Mouse (Mus musculus) retina, embryonic 14.5 days (tissue): ENCODE measurements around the gene Gfi1.

ENCODE experiments used
- DNase-seq: peaks from one replicate; pipeline ENCODE4 v3.0.0-alpha.2; 2015; ENCODE audit warnings: low spot score

Gene Gfi1

DNA sequence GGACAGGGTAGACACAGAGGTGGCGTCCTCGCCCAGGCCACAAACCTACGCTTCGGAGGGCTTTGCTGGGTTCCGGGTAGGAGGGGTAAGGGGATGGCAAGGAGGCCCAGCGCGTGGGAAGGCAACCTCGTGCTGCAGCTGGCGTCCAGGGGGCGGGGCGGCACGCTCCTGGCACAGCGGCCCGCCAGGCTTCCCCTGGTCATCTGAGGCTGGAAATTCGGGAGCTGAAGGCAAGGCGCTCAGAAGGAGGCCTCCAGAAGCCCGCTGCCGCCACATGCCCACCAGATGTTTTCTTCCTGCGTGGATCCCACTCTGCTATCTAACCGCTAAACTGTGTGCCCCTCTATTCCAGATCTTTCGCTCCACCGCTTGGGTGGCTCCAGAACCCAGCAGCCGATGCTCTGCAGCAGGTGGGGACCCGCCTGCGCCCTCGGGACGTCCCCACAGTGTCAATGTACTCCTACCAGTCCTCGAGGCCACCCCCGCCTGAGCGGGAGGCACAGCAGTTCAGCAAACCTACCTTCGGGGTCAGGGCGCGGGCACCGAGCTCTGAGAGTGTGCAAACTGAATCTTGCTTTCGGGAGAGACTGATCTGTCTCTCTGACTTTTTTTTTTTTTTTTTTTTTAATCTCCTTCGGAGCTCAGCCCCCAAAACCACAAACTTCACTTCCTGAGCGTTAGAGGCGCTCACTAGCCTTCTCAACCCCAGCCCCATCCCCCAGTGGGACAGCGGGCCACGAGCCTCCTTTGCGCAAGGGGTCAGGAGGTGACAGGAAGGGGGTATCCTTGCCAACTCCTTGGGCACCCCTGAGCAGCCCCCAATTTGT, at the start of gene Gfi1:
TSS of gene Gfi1 (minus strand) at position 602 of the 827 bp plus-strand sequence.
- DNase-seq, result peak; percentile 59

DNA sequence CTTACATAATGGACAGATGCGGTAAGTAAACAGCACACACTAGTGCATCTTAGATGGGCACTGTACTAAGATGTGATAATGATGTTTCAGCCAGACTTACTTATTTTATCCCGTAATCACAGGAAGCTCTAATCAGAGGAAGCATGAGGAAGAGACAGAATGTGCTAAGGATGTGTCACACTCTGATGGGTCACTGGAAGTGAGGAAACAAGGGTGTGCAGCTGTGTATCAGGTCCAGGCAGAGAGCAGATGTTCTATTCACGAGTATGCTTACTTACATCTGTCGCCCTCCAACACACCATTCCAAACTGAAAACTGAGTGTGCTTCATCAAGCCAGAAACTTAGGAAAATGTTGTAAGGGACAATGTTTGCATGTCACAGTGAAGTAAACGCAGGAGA, 46.2 kb upstream of the Gfi1 start:
- DNase-seq, result no peak

DNA sequence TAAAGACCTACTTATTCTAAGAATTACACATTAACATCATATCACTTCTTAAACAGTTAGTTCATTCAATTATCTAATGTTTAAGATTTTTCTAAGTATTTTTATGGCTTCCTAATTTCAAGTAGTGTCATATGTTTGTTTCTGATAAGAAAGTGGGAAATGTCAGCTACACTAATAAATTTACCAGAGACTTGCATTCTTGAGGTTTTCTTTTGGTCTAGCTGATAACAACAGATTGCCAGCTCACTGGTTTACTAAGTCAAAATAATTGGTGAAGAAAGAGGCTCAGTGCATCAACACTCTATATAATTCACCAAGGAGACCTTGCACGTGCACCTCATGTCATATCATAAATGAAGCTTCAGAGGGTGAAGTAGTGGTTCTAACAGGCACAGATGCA, 42.4 kb upstream of the Gfi1 start:
- no peak for DNase-seq

DNA sequence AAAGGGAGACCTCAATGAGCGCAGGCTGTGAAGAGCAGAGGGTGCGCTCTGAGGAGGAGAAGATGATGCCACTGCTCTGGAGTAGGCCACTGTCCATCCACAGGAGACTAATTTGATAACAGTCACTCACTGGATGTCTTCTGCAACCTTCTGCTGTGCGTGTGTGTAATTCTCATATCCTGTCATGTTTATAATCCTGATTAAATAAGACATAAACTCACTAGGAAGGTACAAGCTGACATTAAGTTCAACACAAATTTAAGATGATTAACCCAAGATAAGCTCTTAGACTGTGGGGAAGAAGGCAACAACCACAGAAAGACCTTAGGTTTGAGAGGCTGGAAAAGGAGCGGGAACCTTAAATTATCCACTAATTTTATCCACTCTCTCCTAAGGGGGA, 40.1 kb upstream of the Gfi1 start:
- DNase-seq, result peak; percentile 2

DNA sequence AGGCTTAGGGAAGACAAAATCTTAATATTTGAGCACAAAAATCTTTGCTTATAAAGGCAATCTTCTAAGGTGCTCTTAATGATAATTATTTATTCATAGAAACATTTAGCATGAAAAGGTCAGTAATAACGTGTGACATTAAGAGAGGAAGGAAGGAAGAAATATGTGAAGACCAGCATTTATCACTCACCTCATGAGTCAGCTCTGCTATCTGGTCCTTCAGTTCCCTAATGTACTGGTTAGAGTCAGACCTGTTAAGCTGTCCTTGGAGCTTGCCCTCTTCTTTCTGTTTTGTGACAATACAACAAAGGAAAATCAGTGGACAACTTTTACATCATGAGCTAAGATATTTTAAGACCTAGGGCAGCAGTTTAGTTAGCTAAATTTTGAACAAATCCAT, 38.6 kb upstream of the Gfi1 start:
- no peak for DNase-seq

DNA sequence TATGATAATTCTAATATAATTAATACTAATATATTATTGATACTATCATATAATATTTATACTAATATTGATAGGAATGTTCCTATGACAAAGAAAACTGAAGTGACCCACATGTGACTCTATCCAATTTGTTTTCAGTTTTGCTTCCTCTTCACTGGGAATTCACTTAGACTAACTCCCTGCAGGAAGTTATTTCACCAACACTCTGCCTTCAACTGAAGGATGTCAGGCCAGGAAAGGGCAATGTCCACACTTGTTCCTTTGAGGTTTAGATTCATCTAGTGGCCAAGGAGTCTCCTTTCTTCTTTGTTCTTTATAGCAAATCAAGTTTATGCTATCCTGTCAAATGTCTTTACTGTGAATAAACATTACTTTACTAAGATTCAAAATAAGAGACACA, 37.8 kb upstream of the Gfi1 start:
- no peak for DNase-seq

DNA sequence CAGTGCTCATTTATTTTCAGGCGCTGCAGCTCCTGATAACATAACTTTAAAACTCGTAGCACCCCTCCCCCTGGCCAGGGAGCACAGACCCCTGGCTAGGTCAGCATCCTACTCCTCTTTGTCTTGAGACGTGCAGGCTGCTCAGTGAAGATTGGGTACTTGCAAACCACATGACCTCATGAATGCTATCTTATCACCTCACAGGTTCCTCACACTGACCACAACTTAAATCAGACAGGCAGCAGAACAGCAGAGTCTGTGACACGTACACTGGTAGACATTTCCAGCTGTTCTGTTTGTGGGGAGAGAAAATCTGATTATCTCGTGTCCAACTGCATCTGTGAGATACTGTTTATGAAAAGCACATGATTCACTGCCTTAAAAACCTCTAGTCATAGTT, 33.3 kb upstream of the Gfi1 start:
- no peak for DNase-seq

DNA sequence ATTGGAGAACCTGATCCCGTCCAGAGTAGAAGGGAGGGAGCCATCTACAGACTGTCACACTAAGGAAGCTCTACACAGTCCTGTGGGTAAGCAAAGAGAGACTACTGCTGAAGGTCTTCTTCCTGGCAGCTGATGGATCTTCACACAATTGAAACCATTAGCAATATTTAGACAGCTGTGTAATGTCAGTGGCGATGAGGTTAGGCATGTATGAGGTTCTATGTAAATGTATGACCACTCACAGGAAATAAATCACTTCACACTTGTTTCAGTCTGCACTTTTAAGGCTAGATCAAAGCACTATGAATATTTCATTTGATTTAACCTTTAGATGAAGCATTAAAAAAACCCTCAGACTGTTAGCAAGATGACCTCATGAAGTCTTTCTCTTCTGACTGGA, 30.2 kb upstream of the Gfi1 start:
- DNase-seq, result no peak

DNA sequence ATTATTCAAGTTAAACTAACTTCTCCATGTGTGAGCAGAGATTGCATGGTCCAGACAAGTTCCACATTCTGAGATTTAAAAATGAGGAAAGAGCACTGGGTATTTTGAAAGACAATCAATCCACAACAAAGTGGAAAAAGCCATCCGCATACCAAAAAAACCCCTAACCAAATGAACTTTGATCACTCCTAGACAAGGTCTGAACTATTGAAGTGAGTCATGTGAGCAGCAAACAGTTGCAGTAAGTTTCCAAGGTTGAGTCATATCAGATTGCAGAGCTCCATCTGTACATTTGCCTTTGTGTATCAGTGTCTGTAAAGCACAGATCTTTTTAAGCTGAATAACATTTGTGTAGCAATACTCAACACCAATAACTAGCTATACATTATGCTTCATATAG, 28.9 kb upstream of the Gfi1 start:
- DNase-seq, result no peak

DNA sequence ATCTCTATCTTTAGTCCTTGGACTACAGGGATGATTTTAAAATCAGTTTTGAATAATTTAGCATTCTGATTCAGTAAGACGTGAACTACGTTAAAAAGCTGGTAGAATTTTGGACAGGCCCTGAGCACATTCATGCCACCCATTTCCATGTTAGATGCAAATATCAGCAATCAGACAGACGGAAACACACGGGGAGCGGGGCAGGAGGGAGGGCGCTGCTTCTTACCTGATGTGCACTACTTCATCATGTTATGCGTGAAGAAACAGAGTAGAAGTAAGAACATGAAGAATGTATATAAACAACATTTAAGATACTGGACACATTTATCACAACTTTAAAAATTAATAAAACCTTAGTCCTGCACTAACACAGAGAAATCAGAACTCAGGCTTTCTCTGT, 27.8 kb upstream of the Gfi1 start:
- no peak for DNase-seq

DNA sequence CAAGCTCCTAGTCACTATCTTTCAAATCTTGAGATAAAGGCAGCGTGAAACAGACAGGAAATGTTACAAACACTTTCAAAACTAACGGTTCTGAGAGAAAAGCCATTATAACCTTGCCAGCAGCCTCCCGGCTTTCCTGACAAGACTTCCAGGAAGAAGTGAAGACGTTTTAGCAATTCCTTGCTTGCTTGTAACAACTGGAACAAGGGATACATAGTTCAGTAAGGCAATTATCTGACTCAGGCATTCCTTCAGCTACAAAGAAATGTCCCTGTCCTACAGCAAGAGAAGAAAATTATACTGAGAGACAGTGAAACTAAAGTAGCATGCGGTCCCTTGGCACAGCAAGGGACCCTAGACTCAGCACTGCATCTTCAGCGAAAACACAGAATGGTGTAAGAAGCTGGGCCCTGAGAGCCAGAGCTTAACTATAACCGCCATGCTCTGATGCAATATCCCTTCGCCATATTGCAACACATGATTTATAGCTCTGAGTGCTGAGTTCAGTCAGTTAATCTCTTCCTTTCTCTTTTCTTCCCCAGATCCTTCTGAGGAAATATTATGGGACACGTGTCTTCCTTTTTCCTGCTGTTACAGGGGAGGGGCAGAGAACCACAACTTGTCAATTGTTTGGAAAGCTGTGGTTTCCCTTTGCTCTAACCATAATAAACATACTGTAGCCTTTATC, 23.5 kb upstream of the Gfi1 start:
- DNase-seq, result no peak

DNA sequence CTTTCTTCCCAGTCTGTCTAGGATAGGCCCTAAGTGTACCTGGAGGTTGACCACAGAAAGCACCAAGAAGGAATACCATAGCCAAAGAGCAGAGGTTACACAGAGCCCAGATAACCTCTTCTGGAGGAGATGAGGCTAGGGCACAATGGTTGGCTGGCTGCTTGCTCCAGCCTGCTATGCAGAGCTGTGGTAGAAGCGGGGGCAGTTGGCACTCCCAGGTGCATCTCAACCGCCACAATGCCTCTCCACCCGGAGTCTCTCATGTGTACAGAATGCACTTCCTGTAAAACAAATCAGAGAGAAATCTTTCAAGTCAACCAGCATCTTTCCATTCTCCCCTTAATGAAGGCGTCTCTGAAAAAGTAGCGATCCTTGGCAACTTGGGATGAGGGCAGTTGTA, 13.2 kb upstream of the Gfi1 start:
- DNase-seq, result no peak

DNA sequence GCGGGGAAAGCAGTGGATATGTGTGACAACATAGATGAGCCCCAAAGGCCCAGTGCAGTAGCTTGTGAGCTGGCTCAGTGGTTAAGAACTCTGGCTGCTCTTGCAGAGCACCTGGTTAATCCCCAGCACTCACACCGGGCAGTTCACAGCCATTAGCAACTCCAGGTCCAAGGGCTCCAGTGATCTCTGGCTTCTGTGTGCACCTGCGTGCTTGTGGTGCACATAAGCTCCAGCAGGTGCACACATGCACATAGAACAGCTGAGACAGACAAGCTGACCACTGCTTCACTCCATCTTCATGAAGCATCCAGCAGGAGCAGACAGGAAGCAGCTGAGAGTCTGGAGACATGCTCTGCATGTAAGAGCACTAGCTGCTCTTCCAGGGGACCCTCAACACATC, 12.5 kb upstream of the Gfi1 start:
- DNase-seq, result no peak

DNA sequence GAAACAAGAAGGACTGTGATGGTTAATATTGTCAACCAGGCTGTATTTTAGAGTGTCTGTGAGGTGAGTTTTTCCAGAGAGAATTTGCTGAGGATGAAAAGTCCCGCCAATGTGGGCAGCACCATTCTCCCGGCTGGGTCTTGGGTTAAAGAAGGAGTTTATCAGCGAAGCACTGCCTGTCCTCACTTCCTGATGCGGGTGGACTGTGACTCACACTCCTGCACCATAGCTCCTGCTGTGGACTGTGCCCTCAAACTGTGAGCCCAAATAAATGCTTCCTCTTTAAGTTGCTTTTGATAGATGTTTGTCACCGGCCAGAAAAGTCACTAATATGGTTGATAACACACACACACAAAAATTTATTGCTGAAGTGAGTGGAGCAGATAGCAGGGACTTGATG, 10.3 kb upstream of the Gfi1 start:
- DNase-seq, result no peak

DNA sequence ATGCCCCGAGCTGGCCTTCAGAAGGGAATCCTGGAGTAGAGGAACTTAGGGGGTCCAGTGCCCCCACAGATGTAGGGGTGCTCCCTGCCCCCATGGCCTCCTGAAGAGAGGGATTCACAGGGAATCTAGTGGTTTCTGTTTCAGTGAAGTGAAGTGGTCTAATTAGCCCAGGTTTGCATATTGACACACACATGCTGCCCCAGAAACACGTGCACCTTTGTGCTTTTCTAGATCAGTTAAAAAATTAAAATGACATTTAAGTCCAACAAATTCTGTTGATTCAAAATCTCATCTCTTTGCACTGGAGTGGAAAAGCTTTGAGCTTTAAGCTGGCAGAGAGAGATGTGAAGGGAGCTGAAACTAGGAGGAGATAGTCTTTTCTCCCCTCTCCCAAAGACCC, 6.0 kb upstream of the Gfi1 start:
- no peak for DNase-seq

DNA sequence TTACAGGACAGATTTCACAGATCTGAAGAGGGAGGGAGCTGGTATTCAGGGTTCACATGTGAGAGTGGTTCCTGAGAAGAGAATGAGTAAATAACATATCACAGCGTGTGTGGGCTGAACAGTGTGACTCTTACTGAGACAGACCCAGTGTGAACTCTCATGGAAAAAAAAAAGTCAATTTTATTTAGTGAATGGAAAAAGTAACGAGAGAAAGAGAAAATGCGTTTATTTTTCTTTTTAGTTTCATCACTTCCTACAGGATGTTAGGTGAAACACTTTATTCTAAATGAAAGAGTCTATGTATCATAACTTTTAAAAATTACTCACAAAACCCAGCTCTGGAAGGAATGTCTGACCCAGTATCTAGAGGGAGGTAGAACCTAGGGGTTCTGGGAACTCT, 5.6 kb upstream of the Gfi1 start:
- no peak for DNase-seq

DNA sequence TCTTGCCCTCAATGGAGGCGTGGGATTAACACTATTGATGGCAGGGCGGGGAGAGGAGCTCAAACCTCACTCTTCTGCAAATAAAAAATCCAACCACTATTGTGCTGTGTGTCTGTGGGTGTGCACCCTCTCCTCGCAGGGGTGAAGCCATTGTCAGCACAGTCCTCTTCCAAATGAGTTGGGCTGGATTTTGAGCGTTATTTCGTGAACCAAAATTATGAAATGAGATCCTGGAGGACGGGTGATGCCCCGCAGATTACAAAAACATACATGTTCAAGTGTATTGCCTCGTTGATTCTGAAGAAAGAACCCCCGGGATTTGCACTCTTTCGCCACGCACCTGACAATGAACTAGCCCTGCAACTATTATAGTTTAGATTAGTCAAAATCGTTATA, 1.2 kb upstream of the Gfi1 start:
- no peak for DNase-seq

DNA sequence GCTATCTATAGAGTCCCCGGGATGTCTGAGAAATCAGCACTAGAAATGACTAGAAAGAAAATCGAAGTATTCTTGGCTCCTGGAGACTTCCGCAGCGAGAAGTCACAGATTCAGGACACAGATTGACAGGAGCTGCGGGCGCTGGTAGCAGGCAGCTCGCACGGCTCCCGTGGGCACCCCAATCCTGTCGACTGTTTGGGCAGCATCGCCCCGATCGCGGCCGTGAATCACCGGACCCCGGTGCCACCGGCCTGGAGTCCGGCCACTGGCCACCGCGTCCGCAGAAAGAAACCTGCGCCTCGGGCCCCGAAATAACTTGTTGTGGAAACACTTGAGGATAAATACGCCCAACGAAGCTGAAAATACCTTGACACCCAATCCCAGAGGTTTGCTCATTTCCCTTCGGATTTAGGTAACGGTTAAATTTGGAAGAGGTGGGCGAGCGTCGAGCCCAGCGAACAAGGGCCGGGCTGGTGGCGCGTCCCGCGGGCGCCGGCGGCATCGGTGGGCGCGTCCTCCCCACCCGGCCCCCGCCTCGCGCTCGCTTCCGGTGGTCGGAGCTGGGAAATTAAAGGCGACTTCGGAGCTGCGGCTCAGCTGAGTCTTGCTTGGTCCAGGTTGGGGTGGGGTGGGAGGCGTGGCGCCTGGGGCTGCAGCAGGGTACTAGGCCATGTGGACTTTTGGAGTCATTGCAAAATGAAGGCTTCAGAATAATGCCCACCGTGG, 608 bp upstream of the Gfi1 start:
- peak; percentile 33 for DNase-seq

DNA sequence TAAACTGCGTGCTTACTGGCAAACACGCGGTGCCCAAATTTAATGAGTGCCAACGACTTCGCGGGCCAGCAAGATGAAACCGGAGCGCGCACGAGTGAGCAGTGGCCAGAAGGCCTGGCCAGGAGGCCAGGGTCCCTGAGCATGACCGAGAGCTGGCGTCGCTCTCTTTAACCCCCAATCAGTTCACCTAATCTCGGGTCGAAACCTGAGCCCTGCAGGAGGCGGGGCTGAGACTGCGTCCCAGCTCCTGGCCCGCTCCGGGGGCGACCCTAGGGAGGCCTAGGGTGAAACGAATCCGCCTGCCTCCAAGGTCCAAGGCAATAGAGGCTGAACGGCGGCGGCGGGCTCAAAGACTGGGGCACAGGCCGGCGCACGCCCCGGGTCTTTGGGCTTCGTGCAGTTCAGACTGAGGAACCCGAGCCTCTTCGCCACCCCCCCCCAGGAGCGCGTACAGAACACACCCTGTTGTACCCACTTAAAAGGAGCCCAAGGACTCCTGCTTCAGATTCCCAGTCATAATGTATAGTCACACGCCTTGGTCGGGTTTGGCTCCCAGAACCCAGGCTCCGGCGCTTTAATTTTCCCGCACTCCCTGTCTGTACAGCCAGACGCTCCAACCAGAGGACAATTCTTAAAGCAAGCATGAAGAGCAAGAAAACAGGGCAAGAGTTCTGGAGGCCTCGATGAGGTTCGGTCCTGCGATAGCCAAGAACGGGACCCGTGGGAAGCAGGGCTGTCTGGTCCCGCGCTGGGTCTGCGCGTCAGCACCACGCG, 988 bp downstream of the Gfi1 start:
- DNase-seq, result peak; percentile 39

DNA sequence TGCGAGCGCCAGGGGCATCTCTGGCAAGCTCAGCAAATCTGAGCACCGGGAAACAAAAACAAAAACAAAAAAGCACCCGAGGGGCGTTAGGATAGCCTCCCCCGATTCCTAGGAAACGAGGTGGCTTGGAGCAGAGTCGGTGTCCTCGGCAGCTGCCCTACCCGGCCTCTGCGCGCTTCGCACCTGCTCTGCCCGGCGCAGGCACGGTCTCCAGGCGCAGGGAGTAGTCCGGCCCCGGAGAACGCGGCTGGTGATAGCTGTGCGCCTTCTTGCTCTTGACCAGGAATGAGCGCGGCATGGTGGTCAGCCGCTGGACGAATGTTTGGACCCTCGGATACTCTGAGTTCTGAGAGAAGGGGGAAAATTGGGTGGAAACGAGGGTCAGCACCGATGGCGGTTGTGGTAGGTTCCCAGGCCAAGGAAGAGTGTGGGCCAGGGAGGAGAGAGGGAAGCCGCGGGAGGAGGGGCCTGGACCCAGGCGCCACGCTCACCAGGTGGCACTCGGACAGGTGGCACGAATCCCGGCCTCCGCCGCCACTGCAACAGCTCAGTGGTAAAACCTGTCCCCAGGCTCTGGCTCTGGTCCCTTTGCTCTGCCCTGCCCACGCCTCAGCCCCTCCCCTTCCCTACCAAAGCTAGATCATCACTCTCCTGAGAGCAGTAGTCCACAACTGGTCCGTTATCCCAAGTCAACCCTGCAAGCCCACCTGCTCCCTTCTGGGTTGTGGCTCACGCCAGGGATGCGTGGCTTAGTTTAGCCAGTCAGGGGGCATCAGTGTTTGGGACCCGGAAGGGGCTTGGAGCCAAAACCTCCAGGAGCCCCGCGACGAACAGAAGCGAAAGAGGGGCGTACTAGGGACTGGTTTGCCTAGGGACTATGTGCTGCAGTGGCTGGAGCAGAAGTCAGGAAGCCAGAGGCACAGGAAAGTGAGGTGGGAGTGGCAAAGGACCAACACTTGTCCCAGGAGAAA, 2.0 kb downstream of the Gfi1 start:
- no peak for DNase-seq
